Mouse (Mus musculus) myocyte (in vitro differentiated cells): ENCODE measurements around the gene Srsf6. TPM values are rescaled to one million over a fixed set of nuclear protein-coding genes. Genes with fewer than 3 reads are reported as not detected.

Source experiments
- H3K27me3 ChIP-seq: one replicate; pipeline ENCODE4 v1.6.1; 2011; ENCODE audit not compliant: control insufficient read depth, insufficient read depth, insufficient read length
- H3K36me3 ChIP-seq: one replicate; pipeline ENCODE4 v1.6.1; 2011; ENCODE audit not compliant: control insufficient read depth, insufficient read depth
- H3K4me2 ChIP-seq: one replicate; pipeline ENCODE4 v1.6.1; 2011; ENCODE audit warnings: low read depth, control low read depth
- H3K4me3 ChIP-seq: one replicate; pipeline ENCODE4 v1.5.1; 2011; ENCODE audit warnings: mild to moderate bottlenecking, control low read depth, moderate library complexity
- H3K79me2 ChIP-seq: one replicate; pipeline ENCODE4 v1.6.1; 2011; ENCODE audit not compliant: control insufficient read depth, insufficient read depth
- H3ac ChIP-seq: one replicate; pipeline ENCODE4 v1.6.1; 2011; ENCODE audit not compliant: control insufficient read depth, insufficient read length
- CEBPB ChIP-seq: IDR thresholded peaks from 2 replicates; pipeline ENCODE4 v1.6.1; 2011; ENCODE audit warnings: mild to moderate bottlenecking, moderate library complexity; ENCODE audit not compliant: poor library complexity, insufficient read depth, severe bottlenecking
- E2F4 ChIP-seq: IDR thresholded peaks from one replicate; pipeline ENCODE4 v1.6.1; 2011; ENCODE audit warnings: mild to moderate bottlenecking, control low read depth, moderate library complexity; ENCODE audit not compliant: insufficient read depth
- MAX ChIP-seq: IDR thresholded peaks from one replicate; pipeline ENCODE4 v1.6.1; 2011; ENCODE audit warnings: low read depth, mild to moderate bottlenecking, control low read depth
- MYOD1 ChIP-seq, 3 experiments: IDR thresholded peaks; one replicate each; pipeline ENCODE4 v1.6.1; 2011; ENCODE audit warnings: control low read depth in 2 of 3, low read depth in 2 of 3, mild to moderate bottlenecking in 2 of 3, moderate library complexity in 1 of 3; ENCODE audit not compliant: insufficient read length in 2 of 3, control insufficient read depth in 1 of 3
- MYOG ChIP-seq, 3 experiments: IDR thresholded peaks; one replicate each; pipeline ENCODE4 v1.6.1; 2011; ENCODE audit warnings: control low read depth in 2 of 3, low read depth in 2 of 3, mild to moderate bottlenecking in 2 of 3; ENCODE audit not compliant: insufficient read length in 2 of 3, control insufficient read depth in 1 of 3, insufficient read depth in 1 of 3
- POLR2A ChIP-seq: IDR thresholded peaks from one replicate; pipeline ENCODE4 v1.6.1; 2011; ENCODE audit warnings: low read depth, mild to moderate bottlenecking, control low read depth, moderate library complexity; ENCODE audit not compliant: insufficient read length
- POLR2AphosphoS2 ChIP-seq: IDR thresholded peaks from one replicate; pipeline ENCODE4 v1.6.1; 2011; ENCODE audit warnings: low read depth, control low read depth; ENCODE audit not compliant: insufficient read length
- REST ChIP-seq: IDR thresholded peaks from one replicate; pipeline ENCODE4 v1.6.1; 2011; ENCODE audit warnings: mild to moderate bottlenecking, control low read depth, moderate library complexity; ENCODE audit not compliant: insufficient read depth, insufficient read length
- SRF ChIP-seq: IDR thresholded peaks from one replicate; pipeline ENCODE4 v1.6.1; 2011; ENCODE audit warnings: low read depth; ENCODE audit not compliant: control insufficient read depth, insufficient read length
- TCF12 ChIP-seq: IDR thresholded peaks from one replicate; pipeline ENCODE4 v1.6.1; 2011; ENCODE audit warnings: mild to moderate bottlenecking, control low read depth; ENCODE audit not compliant: poor library complexity, insufficient read depth, severe bottlenecking
- TCF3 ChIP-seq: IDR thresholded peaks from one replicate; pipeline ENCODE4 v1.6.1; 2011; ENCODE audit warnings: low read depth, control low read depth; ENCODE audit not compliant: insufficient read length
- USF1 ChIP-seq: IDR thresholded peaks from one replicate; pipeline ENCODE4 v1.6.1; 2011; ENCODE audit warnings: low read depth, mild to moderate bottlenecking, control low read depth, moderate library complexity
- polyA plus RNA-seq: library from polyadenylated mRNA; unstranded; fragments of >200 nt; fragmentation: generic; extraction: Trizol; gene quantifications from one replicate; pipeline ENCODE4 v1.2.1, GENCODE M21; 2012; ENCODE audit warnings: missing spikeins

The Srsf6 gene
- polyA plus RNA-seq, 1 experiment, result 61.5 TPM

- no peak overlapping the region for H3K4me3 ChIP-seq
- H3K79me2 ChIP-seq, result no peaks in the 10 kb centered on the region
- no peak overlapping the region for H3K4me2 ChIP-seq
- no peaks in the 10 kb centered on the region for H3K27me3 ChIP-seq
- no peak for TF ChIP-seq MAX
- 0 out of 2 replicates have a peak, but pooled peaks have one; percentile 8 for TF ChIP-seq CEBPB
- no peaks in the 10 kb centered on the region for H3K36me3 ChIP-seq
- no peak overlapping the region for H3ac ChIP-seq
Observed at GRCm38 (mm10) chr2:162972752-162973151, 41.4 kb downstream of the Srsf6 start.

- H3K27me3 ChIP-seq, result no peaks in the 10 kb centered on the region
- peak overlapping the region; percentile 70 for H3K4me2 ChIP-seq
- no peaks in the 10 kb centered on the region for H3K79me2 ChIP-seq
- TF ChIP-seq TCF12, result no peak
- TF ChIP-seq USF1, result no peak
- TF ChIP-seq CEBPB, result no peak
- no peak for TF ChIP-seq SRF
- TF ChIP-seq MYOD1 (IDR thresholded peaks at IDR 0.05; ENCODE audit: control insufficient read depth in 1 of 3, insufficient read length in 2 of 3, low read depth in 2 of 3), result no peak
- no peak for TF ChIP-seq E2F4
- TF ChIP-seq POLR2AphosphoS2, result no peak
- no peak overlapping the region for H3ac ChIP-seq
- H3K4me3 ChIP-seq, result no peak overlapping the region
- H3K36me3 ChIP-seq, result no peaks in the 10 kb centered on the region
Observed at GRCm38 (mm10) chr2:162973206-162973605, 41.9 kb downstream of the Srsf6 start.

- Histone ChIP-seq H3K79me2 (no peaks in the 10 kb centered on the region), H3K36me3 (no peaks in the 10 kb centered on the region), H3K4me2 (peak overlapping the region; percentile 70), H3K27me3 (no peaks in the 10 kb centered on the region), H3K4me3 (no peak overlapping the region), H3ac (no peak overlapping the region)
- TF ChIP-seq MAX, result no peak
- TF ChIP-seq E2F4, result no peak
- TF ChIP-seq CEBPB, result no peak
- TF ChIP-seq USF1, result no peak
- TF ChIP-seq POLR2A, result no peak
- TF ChIP-seq SRF, result no peak
- peak in 1 of 3 experiments; percentile 18 for TF ChIP-seq MYOD1 (IDR thresholded peaks at IDR 0.05; ENCODE audit: control insufficient read depth in 1 of 3, insufficient read length in 2 of 3, low read depth in 2 of 3)
- no peak for TF ChIP-seq TCF12
Observed at GRCm38 (mm10) chr2:162973637-162974036, 42.3 kb downstream of the Srsf6 start.

- TF ChIP-seq CEBPB (no peak), POLR2A (no peak), REST (no peak), USF1 (no peak), MAX (no peak), TCF3 (no peak), POLR2AphosphoS2 (no peak), MYOD1 (IDR thresholded peaks at IDR 0.05; ENCODE audit: control insufficient read depth in 1 of 3, insufficient read length in 2 of 3, low read depth in 2 of 3) (no peak), MYOG (IDR thresholded peaks at IDR 0.05; ENCODE audit: control insufficient read depth in 1 of 3, insufficient read depth in 1 of 3, insufficient read length in 2 of 3, low read depth in 2 of 3) (no peak)
- H3K4me2 ChIP-seq, result no peak overlapping the region
- no peaks in the 10 kb centered on the region for H3K79me2 ChIP-seq
- H3K36me3 ChIP-seq, result no peaks in the 10 kb centered on the region
- H3ac ChIP-seq, result no peak overlapping the region
- no peaks in the 10 kb centered on the region for H3K27me3 ChIP-seq
- no peak overlapping the region for H3K4me3 ChIP-seq
Observed at GRCm38 (mm10) chr2:162975157-162975775, 43.9 kb downstream of the Srsf6 start.

GRCm38 (mm10) chr2:162976001-162976400, 44.7 kb downstream of the Srsf6 start:
- Histone ChIP-seq H3ac (no peak overlapping the region), H3K4me2 (no peak overlapping the region), H3K36me3 (no peaks in the 10 kb centered on the region), H3K4me3 (no peak overlapping the region), H3K27me3 (no peaks in the 10 kb centered on the region), H3K79me2 (no peaks in the 10 kb centered on the region)
- TF ChIP-seq POLR2AphosphoS2 (no peak), TCF3 (no peak), POLR2A (no peak), USF1 (no peak), TCF12 (no peak), REST (no peak), MAX (no peak), SRF (no peak), E2F4 (no peak), CEBPB (no peak), MYOD1 (IDR thresholded peaks at IDR 0.05; ENCODE audit: control insufficient read depth in 1 of 3, insufficient read length in 2 of 3, low read depth in 2 of 3) (no peak), MYOG (IDR thresholded peaks at IDR 0.05; ENCODE audit: control insufficient read depth in 1 of 3, insufficient read depth in 1 of 3, insufficient read length in 2 of 3, low read depth in 2 of 3) (no peak)
